Mouse (Mus musculus): Measurements from ENCODE around the gene Trcg1. TPM values are rescaled to one million over a fixed set of nuclear protein-coding genes. Genes with fewer than 3 reads are reported as not detected.

The Trcg1 gene
- polyA plus RNA-seq, 2 experiments: not detected

- Histone ChIP-seq H3K27ac (no peak overlapping the region), H3K27me3 (ENCODE audit: control insufficient read depth, insufficient read depth, low read length) (no peaks in the 10 kb centered on the region; the same call in 1 of the 2 replicates), H3K36me3 (replicated peaks; ENCODE audit: control insufficient read depth, insufficient read depth, low read depth) (no peaks in the 10 kb centered on the region), H3K9me3 (ENCODE audit: control insufficient read depth, low read length) (no peaks in the 10 kb centered on the region), H3K4me2 (ENCODE audit: low read depth) (no peak overlapping the region), H3K9ac (replicated peaks) (no peak overlapping the region), H3K4me1 (replicated peaks; ENCODE audit: control insufficient read depth in 2 of 2, insufficient read depth in 2 of 2, low read length in 1 of 2) (peaks cover 13 to 27% of the 10 kb centered on the region in 2 experiments), H3K4me3 (ENCODE audit: insufficient read depth in 1 of 2, low read depth in 2 of 2, low read length in 2 of 2) (no peak overlapping the region)
- no peak for ATAC-seq (ENCODE audit: insufficient read depth)
- DNase-seq (ENCODE audit: low read depth in 3 of 3, low spot score in 3 of 3): no peak
- no peak for TF ChIP-seq CTCF (IDR thresholded peaks at IDR 0.05; ENCODE audit: low read depth)
- no peak for TF ChIP-seq EP300 (IDR thresholded peaks at IDR 0.05; ENCODE audit: low read depth)
- WGBS (ENCODE audit: insufficient replicate concordance): 64% methylated on average over 5 of the region's 5 CpGs
These were observed 31.1 kb downstream of the Trcg1 start for GRCm38 (mm10) chr9:57267421-57267820.

- DNase-seq (ENCODE audit: low read depth in 3 of 3, low spot score in 3 of 3): no peak
- Histone ChIP-seq H3K27me3 (ENCODE audit: control insufficient read depth, insufficient read depth, low read length) (no peaks in the 10 kb centered on the region; the same call in 1 of the 2 replicates), H3K9ac (replicated peaks) (no peak overlapping the region), H3K36me3 (replicated peaks; ENCODE audit: control insufficient read depth, insufficient read depth, low read depth) (no peaks in the 10 kb centered on the region), H3K4me1 (replicated peaks; ENCODE audit: control insufficient read depth in 2 of 2, insufficient read depth in 2 of 2, low read length in 1 of 2) (peaks cover 8 to 23% of the 10 kb centered on the region in 2 experiments), H3K27ac (no peak overlapping the region), H3K4me2 (ENCODE audit: low read depth) (no peak overlapping the region), H3K4me3 (ENCODE audit: insufficient read depth in 1 of 2, low read depth in 2 of 2, low read length in 2 of 2) (no peak overlapping the region), H3K9me3 (ENCODE audit: control insufficient read depth, low read length) (no peaks in the 10 kb centered on the region)
- TF ChIP-seq CTCF (IDR thresholded peaks at IDR 0.05; ENCODE audit: low read depth): no peak
- no peak for TF ChIP-seq EP300 (IDR thresholded peaks at IDR 0.05; ENCODE audit: low read depth)
- no peak; the same call in 1 of the 2 replicates for ATAC-seq (ENCODE audit: insufficient read depth)
- 19% methylated on average over 10 of the region's 10 CpGs for WGBS (ENCODE audit: insufficient replicate concordance)
These were observed 31.7 kb downstream of the Trcg1 start for GRCm38 (mm10) chr9:57268078-57268477.

- H3K4me1 ChIP-seq (replicated peaks; ENCODE audit: control insufficient read depth in 2 of 2, insufficient read depth in 2 of 2, low read length in 1 of 2): peaks cover 7 to 25% of the 10 kb centered on the region in 2 experiments
- WGBS (ENCODE audit: insufficient replicate concordance): 3% methylated on average over 3 of the region's 3 CpGs
- ATAC-seq (ENCODE audit: insufficient read depth) (peak; percentile 43; the same call in 1 of the 2 replicates), DNase-seq (ENCODE audit: low read depth in 3 of 3, low spot score in 3 of 3) (no peak)
- TF ChIP-seq CTCF (IDR thresholded peaks at IDR 0.05; ENCODE audit: low read depth): peak; percentile 38; the same call in 1 of the 2 replicates
- no peak for TF ChIP-seq EP300 (IDR thresholded peaks at IDR 0.05; ENCODE audit: low read depth)
- H3K27me3 ChIP-seq (ENCODE audit: control insufficient read depth, insufficient read depth, low read length): no peaks in the 10 kb centered on the region; the same call in 1 of the 2 replicates
- H3K9ac ChIP-seq (replicated peaks): no peak overlapping the region
- H3K36me3 ChIP-seq (replicated peaks; ENCODE audit: control insufficient read depth, insufficient read depth, low read depth): no peaks in the 10 kb centered on the region
- no peaks in the 10 kb centered on the region for H3K9me3 ChIP-seq (ENCODE audit: control insufficient read depth, low read length)
- H3K4me3 ChIP-seq (ENCODE audit: insufficient read depth in 1 of 2, low read depth in 2 of 2, low read length in 2 of 2): no peak overlapping the region
- no peak overlapping the region for H3K27ac ChIP-seq
- no peak overlapping the region for H3K4me2 ChIP-seq (ENCODE audit: low read depth)
These were observed 32.2 kb downstream of the Trcg1 start for GRCm38 (mm10) chr9:57268575-57268974.

- H3K9me3 ChIP-seq (ENCODE audit: control insufficient read depth, low read length): no peaks in the 10 kb centered on the region
- peaks cover 7 to 25% of the 10 kb centered on the region in 2 experiments for H3K4me1 ChIP-seq (replicated peaks; ENCODE audit: control insufficient read depth in 2 of 2, insufficient read depth in 2 of 2, low read length in 1 of 2)
- TF ChIP-seq CTCF (IDR thresholded peaks at IDR 0.05; ENCODE audit: low read depth) (no peak), EP300 (IDR thresholded peaks at IDR 0.05; ENCODE audit: low read depth) (no peak)
- ATAC-seq (ENCODE audit: insufficient read depth): no peak
- WGBS (ENCODE audit: insufficient replicate concordance): 15% methylated on average over 1 of the region's 1 CpGs
- H3K4me3 ChIP-seq (ENCODE audit: insufficient read depth in 1 of 2, low read depth in 2 of 2, low read length in 2 of 2): no peak overlapping the region
- DNase-seq (ENCODE audit: low read depth in 3 of 3, low spot score in 3 of 3): no peak
- H3K9ac ChIP-seq (replicated peaks): no peak overlapping the region
- H3K27ac ChIP-seq: no peak overlapping the region
- no peaks in the 10 kb centered on the region for H3K36me3 ChIP-seq (replicated peaks; ENCODE audit: control insufficient read depth, insufficient read depth, low read depth)
- H3K27me3 ChIP-seq (ENCODE audit: control insufficient read depth, insufficient read depth, low read length): no peaks in the 10 kb centered on the region; the same call in 1 of the 2 replicates
- H3K4me2 ChIP-seq (ENCODE audit: low read depth): no peak overlapping the region
These were observed 33.0 kb downstream of the Trcg1 start for GRCm38 (mm10) chr9:57269384-57269783.

GRCm38 (mm10) chr9:57270399-57270798, 34.0 kb downstream of the Trcg1 start:
- H3K4me1 ChIP-seq (replicated peaks; ENCODE audit: control insufficient read depth in 2 of 2, insufficient read depth in 2 of 2, low read length in 1 of 2): peaks cover 7 to 23% of the 10 kb centered on the region in 2 experiments
- no peak for TF ChIP-seq EP300 (IDR thresholded peaks at IDR 0.05; ENCODE audit: low read depth)
- no peak for TF ChIP-seq CTCF (IDR thresholded peaks at IDR 0.05; ENCODE audit: low read depth)
- no peaks in the 10 kb centered on the region for H3K9me3 ChIP-seq (ENCODE audit: control insufficient read depth, low read length)
- H3K4me2 ChIP-seq (ENCODE audit: low read depth): no peak overlapping the region
- no peak overlapping the region for H3K27ac ChIP-seq
- no peak overlapping the region for H3K4me3 ChIP-seq (ENCODE audit: insufficient read depth in 1 of 2, low read depth in 2 of 2, low read length in 2 of 2)
- H3K27me3 ChIP-seq (ENCODE audit: control insufficient read depth, insufficient read depth, low read length): no peaks in the 10 kb centered on the region
- ATAC-seq (ENCODE audit: insufficient read depth) (no peak), DNase-seq (ENCODE audit: low read depth in 3 of 3, low spot score in 3 of 3) (no peak)
- no peaks in the 10 kb centered on the region for H3K36me3 ChIP-seq (replicated peaks; ENCODE audit: control insufficient read depth, insufficient read depth, low read depth)
- no peak overlapping the region for H3K9ac ChIP-seq (replicated peaks)
- 36% methylated on average over 8 of the region's 8 CpGs for WGBS (ENCODE audit: insufficient replicate concordance)
